Mouse (Mus musculus) liver, embryonic 11.5 days (tissue): Measurements from ENCODE around the gene Tomm7. TPM values are rescaled to one million over a fixed set of nuclear protein-coding genes. Genes with fewer than 3 reads are reported as not detected.
"Not testable (repeated sequence)": the region's sequence is repeated elsewhere in the genome, so short reads cannot be mapped to it uniquely, and the experiment has no call there.

ENCODE experiments used
- ATAC-seq: fragments of 200-750 bp; cut with Nextera tagmentation; replicated peaks from 2 replicates; pipeline ENCODE4 v1.8.0; 2017; ENCODE audit warnings: moderate number of reproducible peaks, mild to moderate bottlenecking, moderate TSS enrichment, moderate library complexity; ENCODE audit not compliant: low FRiP score
- DNase-seq: peaks from one replicate; pipeline ENCODE4 v3.0.0-alpha.2; 2017; ENCODE audit warnings: low spot score
- H3K27ac ChIP-seq: fragments of 300-500 bp; sonication (generic); 2 replicates; pipeline ENCODE4 v1.5.1; 2014; ENCODE audit warnings: mild to moderate bottlenecking, low read depth, low read length, control low read depth
- H3K27me3 ChIP-seq: fragments of 300-500 bp; sonication (generic); replicated peaks from 2 replicates; pipeline ENCODE4 v1.6.1; 2014; ENCODE audit warnings: low read length, mixed read lengths; ENCODE audit not compliant: control insufficient read depth, insufficient read depth
- H3K36me3 ChIP-seq: fragments of 300-500 bp; sonication (generic); 2 replicates; pipeline ENCODE4 v1.6.1; 2014; ENCODE audit warnings: mild to moderate bottlenecking, low read length, moderate library complexity, mixed read lengths; ENCODE audit not compliant: control insufficient read depth, insufficient read depth
- H3K4me1 ChIP-seq: fragments of 300-500 bp; sonication (generic); replicated peaks from 2 replicates; pipeline ENCODE4 v1.6.1; 2014; ENCODE audit warnings: low read length, mixed read lengths; ENCODE audit not compliant: control insufficient read depth, insufficient read depth
- H3K4me2 ChIP-seq: fragments of 300-500 bp; sonication (generic); 2 replicates; pipeline ENCODE4 v1.6.1; 2014; ENCODE audit warnings: mild to moderate bottlenecking, control low read depth, moderate library complexity
- H3K4me3 ChIP-seq: fragments of 300-500 bp; sonication (generic); 2 replicates; pipeline ENCODE4 v1.5.1; 2014; ENCODE audit warnings: low read depth, low read length, control low read depth
- H3K9ac ChIP-seq: fragments of 300-500 bp; sonication (generic); 2 replicates; pipeline ENCODE4 v1.6.1; 2014; ENCODE audit warnings: low read depth, low read length, control low read depth
- H3K9me3 ChIP-seq: fragments of 300-500 bp; sonication (generic); 2 replicates; pipeline ENCODE4 v1.6.1; 2016; ENCODE audit warnings: low read length, inconsistent platforms, mixed read lengths; ENCODE audit not compliant: control insufficient read depth
- WGBS: fragments of 180-500 bp; shearing (Covaris S2); extraction: QIAGEN DNeasy Blood & Tissue Kit; methylation state at CpG from one replicate; pipeline ENCODE4 v1.1.7; 2014; 5-methylcytosine and 5-hydroxymethylcytosine counted together
- polyA plus RNA-seq: library from polyadenylated mRNA; unstranded; fragments of >200 nt; fragmentation: Nextera tagmentation; extraction: Ambion mirVana; gene quantifications from 2 replicates; pipeline ENCODE4 v1.2.1, GENCODE M21; 2014

Tomm7 gene
- polyA plus RNA-seq, 1 experiment from 2014 or later = 149 TPM

DNA sequence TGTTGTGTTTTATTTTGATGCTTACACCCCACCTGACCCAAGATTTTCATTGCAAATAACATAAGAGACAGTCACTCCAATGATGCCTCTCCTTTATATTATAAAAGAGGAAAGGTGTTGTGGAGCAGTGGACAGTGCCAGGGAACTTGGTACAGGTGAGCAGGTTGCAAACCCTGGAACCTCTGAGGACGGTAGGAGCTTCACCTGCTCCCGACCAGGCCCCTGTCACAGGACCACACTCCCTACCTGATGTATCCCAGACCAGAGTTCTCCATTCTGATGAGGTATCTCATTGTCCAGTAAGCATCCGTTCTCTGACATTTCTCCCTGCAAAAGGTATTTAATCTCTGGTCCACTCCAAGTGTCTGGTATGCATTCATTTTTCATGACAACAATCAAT lies 14.0 kb upstream of the Tomm7 start:
- H3K9ac ChIP-seq = no peak overlapping the region
- no peaks in the 10 kb centered on the region for H3K4me1 ChIP-seq
- no peak overlapping the region for H3K4me2 ChIP-seq
- no peak overlapping the region for H3K4me3 ChIP-seq
- no peaks in the 10 kb centered on the region for H3K27me3 ChIP-seq
- no peak for DNase-seq
- H3K27ac ChIP-seq = no peak overlapping the region
- peaks cover 45% of the 10 kb centered on the region for H3K36me3 ChIP-seq
- ATAC-seq = no peak
- 78% methylated on average over 3 of the region's 3 CpGs for WGBS
- no peaks in the 10 kb centered on the region for H3K9me3 ChIP-seq

DNA sequence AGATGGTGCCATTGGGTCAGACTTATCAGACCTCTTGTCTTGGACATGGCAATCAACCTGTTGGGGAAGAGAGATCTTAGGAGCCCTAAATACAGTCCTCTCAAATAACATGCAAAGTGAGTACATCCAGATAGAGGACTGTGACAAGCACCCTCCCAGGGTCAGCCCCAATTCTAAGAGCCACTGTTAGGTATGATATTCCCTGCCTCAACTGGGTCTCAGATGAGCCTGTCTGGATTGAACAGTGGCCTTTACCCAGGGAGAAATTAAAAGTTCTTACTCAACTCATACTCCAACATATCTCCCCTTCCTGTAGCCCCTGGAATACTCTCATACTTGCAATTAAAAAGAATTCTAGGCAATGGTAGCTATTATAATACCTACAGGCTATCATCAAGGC lies 13.2 kb upstream of the Tomm7 start:
- H3K4me3 ChIP-seq = no peak overlapping the region
- H3K4me1 ChIP-seq = no peaks in the 10 kb centered on the region
- no peak overlapping the region for H3K27ac ChIP-seq
- ATAC-seq = no peak
- H3K9ac ChIP-seq = no peak overlapping the region
- peaks cover 53% of the 10 kb centered on the region for H3K36me3 ChIP-seq
- no peak for DNase-seq
- H3K4me2 ChIP-seq = no peak overlapping the region
- no peaks in the 10 kb centered on the region for H3K27me3 ChIP-seq
- H3K9me3 ChIP-seq = no peaks in the 10 kb centered on the region

DNA sequence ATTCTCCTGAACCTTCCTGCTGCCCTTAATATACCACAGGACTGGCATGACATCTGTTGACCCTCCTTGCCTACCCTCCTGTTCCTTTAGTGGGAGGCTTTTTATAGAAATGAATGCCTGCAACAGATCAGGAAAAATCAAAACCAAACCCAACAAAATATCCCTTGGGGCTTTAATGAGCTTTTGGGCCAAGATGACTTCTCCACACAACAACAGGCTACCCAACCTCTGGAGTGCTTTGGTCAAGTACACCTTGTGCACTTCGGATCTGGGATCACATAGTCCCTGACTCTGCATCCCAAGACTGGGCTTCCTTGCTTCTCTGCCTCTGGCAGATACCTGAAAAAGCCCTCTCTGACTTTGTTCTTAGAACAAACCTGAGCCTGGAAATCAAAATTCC lies 12.2 kb upstream of the Tomm7 start:
- DNase-seq = no peak
- 93% methylated on average over 1 of the region's 1 CpGs for WGBS
- no peaks in the 10 kb centered on the region for H3K27me3 ChIP-seq
- no peak for ATAC-seq
- no peaks in the 10 kb centered on the region for H3K9me3 ChIP-seq
- H3K4me1 ChIP-seq = no peaks in the 10 kb centered on the region
- no peak overlapping the region for H3K9ac ChIP-seq
- H3K4me3 ChIP-seq = no peak overlapping the region
- peaks cover 54% of the 10 kb centered on the region for H3K36me3 ChIP-seq
- H3K4me2 ChIP-seq = no peak overlapping the region
- no peak overlapping the region for H3K27ac ChIP-seq

DNA sequence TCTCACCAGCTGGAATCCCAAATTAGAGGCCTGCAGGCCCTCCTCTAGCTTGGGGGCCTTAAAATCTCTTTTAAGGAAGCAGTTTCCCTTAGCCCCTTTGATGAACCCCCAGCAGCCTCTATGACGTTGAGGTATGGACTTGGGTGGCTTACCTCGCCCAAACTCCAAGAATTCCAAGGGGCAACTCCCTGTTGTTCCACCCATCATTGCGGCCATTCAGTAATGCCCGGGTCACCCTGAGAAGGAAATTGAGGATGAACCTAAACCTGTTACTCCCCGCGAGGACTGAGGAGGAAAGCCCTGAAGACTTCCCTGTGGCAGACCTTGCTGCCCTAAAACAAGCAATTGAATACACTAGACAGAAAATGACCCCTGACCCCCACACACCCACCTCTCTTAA lies 11.5 kb upstream of the Tomm7 start:
- Histone ChIP-seq H3K36me3 (peaks cover 50% of the 10 kb centered on the region), H3K9me3 (no peaks in the 10 kb centered on the region), H3K4me2 (no peak overlapping the region), H3K27me3 (no peaks in the 10 kb centered on the region), H3K27ac (no peak overlapping the region), H3K9ac (no peak overlapping the region), H3K4me3 (no peak overlapping the region), H3K4me1 (no peaks in the 10 kb centered on the region)
- no peak for DNase-seq
- WGBS = 86% methylated on average over 6 of the region's 6 CpGs
- ATAC-seq = no peak

DNA sequence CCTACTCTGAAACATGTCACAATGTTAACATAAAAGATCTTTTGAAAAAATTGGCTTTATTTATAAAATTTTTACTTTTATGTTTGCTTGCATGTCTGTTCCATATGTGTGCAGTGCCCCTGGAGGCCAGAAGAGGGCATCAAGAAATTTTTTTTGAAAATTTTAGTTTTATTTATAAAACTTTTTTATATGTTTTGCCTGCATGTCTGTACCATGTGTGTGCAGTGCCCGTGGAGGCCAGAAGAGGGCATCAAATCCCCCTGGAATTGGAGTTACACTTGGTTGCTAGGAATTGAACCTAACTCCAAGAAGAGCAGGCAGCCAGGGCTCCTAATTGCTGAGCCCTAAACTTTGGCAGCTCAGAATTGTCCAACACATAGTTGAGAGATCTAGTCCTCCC lies 9.0 kb upstream of the Tomm7 start:
- 83% methylated on average over 1 of the region's 1 CpGs for WGBS
- H3K4me1 ChIP-seq, H3K27me3 ChIP-seq, H3K9me3 ChIP-seq, H3K9ac ChIP-seq, H3K27ac ChIP-seq, DNase-seq, ATAC-seq: not testable (repeated sequence)
- H3K36me3 ChIP-seq = peaks cover 44% of the 10 kb centered on the region
- peak overlapping the region; percentile 91; the same call in 1 of the 2 replicates for H3K4me2 ChIP-seq
- peak overlapping the region; percentile 95 for H3K4me3 ChIP-seq

DNA sequence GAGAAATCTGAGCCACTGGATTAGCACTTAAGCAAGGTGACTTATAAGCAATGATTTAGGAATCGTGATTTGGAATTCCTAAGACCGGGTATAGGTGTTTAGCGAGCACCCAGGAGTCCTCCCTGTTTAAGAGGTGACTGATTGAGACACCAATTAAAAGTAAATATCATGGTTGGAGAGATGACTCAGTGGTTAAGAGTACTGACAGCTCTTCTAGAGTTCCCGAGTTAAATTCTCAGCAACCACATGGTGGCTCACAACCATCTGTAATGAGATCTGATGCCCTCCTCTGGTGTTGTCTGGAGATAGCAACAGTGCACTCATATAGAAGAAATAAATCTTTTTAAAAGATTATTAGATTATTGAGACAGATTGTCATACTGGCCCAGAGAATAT lies 7.2 kb upstream of the Tomm7 start:
- not testable (repeated sequence) for H3K4me1 ChIP-seq, H3K9me3 ChIP-seq, H3K27me3 ChIP-seq, ATAC-seq, DNase-seq
- 10% methylated on average over 4 of the region's 4 CpGs for WGBS
- H3K4me2 ChIP-seq = peak overlapping the region; percentile 91
- H3K9ac ChIP-seq = peak overlapping the region; percentile 97
- H3K4me3 ChIP-seq = peak overlapping the region; percentile 95
- peaks cover 35% of the 10 kb centered on the region for H3K36me3 ChIP-seq
- peak overlapping the region; percentile 75 for H3K27ac ChIP-seq

DNA sequence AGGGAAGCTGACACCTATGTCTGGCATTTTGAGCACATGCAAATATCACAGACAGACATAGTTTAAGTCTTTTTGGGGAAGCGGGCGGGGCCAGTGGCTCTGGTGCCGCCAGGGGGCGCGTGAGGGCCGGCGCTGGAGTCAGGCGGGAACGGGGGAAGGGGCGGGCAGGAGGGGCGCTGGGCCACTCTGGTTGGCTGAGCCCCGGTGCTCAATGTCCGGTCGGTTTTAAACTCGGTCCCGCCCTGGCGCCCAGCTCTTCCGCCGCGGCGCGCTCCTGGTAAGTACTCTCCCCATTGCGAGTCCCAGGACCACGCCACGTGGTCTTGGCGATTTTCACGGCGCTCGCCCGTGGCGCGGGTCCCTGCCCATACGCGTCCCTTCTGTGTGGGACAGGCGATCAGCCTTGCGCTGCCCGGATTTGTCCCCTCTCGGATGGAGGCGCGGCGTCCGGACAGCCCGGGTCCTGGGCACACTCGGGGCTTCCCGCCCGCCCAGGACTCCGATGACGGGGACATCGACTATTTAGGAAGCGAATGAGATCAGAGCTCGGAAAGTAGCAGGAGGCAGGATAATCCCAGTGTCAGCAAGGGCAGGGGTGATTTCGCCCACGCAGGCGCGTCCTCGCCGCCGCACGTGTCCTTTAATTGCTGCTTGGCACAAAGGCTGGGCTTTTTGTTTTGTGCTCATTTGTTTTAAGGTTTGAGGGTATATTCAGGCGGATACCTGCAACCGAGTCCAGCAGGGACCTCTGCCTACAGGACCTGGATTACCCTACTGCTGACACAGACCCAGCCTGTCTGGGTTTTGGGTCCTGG lies 6.6 kb upstream of the Tomm7 start:
- DNase-seq (peak; percentile 92), ATAC-seq (peak; percentile 95)
- under 1% methylated on average over 58 of the region's 61 CpGs for WGBS
- Histone ChIP-seq H3K27me3 (no peaks in the 10 kb centered on the region), H3K4me1 (no peaks in the 10 kb centered on the region), H3K27ac (peak overlapping the region; percentile 75), H3K9ac (peak overlapping the region; percentile 97), H3K36me3 (peaks cover 31% of the 10 kb centered on the region), H3K9me3 (no peaks in the 10 kb centered on the region), H3K4me2 (peak overlapping the region; percentile 91), H3K4me3 (peak overlapping the region; percentile 95)

DNA sequence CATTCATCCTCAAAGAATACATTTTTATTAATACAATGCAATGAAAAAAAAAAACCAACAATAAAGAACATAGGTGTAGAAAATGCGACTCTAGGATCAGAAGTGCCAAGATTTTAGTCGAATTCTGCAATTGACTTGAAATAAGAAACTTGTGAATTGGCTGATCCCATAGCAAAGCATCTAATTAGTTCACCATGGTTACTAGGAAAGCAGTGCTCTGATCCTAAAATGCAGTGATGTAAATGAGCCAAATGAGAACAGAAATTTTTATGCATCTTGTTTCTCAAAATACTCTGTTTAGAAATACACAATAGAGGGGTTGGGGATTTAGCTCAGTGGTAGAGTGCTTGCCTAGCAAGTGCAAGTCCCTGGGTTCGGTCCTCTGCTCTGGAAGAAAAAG lies 1.2 kb upstream of the Tomm7 start:
- DNase-seq = no peak
- Histone ChIP-seq H3K4me3 (no peak overlapping the region), H3K27ac (no peak overlapping the region), H3K9me3 (no peaks in the 10 kb centered on the region), H3K27me3 (no peaks in the 10 kb centered on the region), H3K4me1 (peaks cover 9% of the 10 kb centered on the region; the same call in 1 of the 2 replicates), H3K9ac (no peak overlapping the region; the same call in 1 of the 2 replicates), H3K4me2 (peak overlapping the region; percentile 75), H3K36me3 (no peaks in the 10 kb centered on the region)
- no peak for ATAC-seq
- WGBS = 78% methylated on average over 3 of the region's 3 CpGs

DNA sequence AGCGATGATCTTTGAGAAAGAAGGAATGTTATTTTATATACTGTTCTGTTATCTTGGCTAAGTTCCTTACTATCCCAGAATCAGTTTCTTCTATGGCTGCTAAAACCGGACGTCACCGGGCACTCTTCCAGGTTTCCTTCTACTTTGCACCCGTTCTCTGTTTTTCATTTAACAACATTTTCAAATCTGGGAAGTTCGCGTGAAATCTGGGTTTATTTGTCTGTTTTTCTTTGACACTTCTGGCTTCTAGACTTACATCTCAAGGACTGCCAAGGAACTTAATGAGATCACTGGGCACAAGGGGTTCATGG lies 525 bp upstream of the Tomm7 start:
- Histone ChIP-seq H3K9me3 (no peaks in the 10 kb centered on the region), H3K4me1 (peaks cover 9% of the 10 kb centered on the region; the same call in 1 of the 2 replicates), H3K9ac (peak overlapping the region; percentile 79), H3K4me2 (peak overlapping the region; percentile 75), H3K36me3 (peaks cover 2% of the 10 kb centered on the region; the same call in 1 of the 2 replicates), H3K27ac (peak overlapping the region; percentile 26), H3K4me3 (peak overlapping the region; percentile 72), H3K27me3 (no peaks in the 10 kb centered on the region)
- 29% methylated on average over 7 of the region's 7 CpGs for WGBS
- ATAC-seq (0 out of 2 replicates have a peak, but pooled peaks have one; percentile 10), DNase-seq (no peak)
